Mouse (Mus musculus): ENCODE data around the gene Celf2.
A peak's percentile ranks its signal among the peaks of the same experiment; 100 is the strongest.

Celf2 gene

DNA sequence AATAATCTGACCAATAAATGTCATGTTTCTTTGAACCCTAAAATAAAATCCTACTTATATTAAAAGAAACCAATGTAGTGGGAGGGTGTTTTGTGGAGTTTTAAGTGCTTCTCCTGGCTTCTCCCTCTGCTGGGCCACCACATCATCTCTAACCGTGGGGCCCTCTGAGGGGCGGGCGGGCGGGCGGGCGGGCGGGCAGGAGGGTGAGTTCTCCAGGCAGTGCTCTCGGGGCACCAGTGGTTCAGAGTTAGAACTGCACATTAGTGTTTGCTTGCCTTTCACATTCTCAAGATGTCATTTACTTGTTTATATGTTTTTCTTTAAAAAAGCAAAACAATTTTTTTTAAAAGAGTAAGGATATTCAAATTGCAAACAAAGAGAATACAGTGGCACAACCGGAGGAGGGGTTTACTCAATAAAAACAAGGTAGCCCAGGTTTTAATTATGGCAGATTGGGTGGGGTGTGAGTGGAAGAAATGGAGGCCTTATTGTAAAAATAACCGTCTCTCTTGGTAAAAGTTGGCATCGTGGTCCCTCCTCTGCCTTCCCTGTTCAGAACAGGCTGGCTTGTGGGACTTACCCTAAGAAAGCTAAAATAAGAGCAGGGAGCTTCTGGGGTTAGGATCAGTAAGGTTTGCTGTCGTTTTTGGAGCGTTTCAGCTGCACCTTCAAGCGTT is 962.8 kb downstream of the Celf2 start:
- no peak for DNase-seq (ENCODE audit: low read depth)

DNA sequence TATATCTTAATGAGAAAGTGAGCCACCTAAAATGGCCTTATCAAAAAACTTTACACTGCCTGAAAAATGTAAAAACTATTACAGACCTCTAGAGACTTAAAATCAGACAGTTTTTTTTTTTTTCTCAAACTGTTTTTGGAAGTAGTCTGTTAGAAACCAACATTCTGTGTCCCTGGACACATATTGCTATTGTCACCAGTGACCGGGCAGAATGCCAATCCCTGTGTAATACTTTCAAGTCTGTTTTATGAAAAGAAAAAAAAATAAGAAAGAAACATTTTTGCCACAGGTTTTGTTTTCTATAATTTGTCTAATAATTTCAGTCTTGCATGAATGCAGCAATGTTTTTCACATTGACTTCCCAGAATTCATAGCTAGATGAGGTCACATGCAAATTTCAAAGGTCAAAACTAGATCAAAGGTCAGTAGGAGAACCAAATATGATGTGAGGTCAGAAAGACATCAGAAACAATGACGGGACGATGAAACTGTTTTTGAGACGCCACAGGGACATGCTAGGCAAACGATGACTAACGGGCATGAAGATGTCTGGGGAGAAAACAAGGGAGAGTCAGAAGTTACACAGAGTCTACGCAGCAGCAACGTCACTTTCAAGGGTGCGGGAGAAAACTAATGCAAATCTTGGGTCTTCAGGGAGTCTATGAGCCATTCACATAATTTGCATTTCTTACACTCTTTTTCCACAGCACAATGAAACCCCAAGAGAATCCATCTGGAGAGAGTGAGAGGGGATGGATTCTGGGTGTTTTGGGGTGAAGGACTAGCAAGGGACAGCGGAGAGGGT is 964.0 kb downstream of the Celf2 start:
- no peak for DNase-seq (ENCODE audit: low read depth)

DNA sequence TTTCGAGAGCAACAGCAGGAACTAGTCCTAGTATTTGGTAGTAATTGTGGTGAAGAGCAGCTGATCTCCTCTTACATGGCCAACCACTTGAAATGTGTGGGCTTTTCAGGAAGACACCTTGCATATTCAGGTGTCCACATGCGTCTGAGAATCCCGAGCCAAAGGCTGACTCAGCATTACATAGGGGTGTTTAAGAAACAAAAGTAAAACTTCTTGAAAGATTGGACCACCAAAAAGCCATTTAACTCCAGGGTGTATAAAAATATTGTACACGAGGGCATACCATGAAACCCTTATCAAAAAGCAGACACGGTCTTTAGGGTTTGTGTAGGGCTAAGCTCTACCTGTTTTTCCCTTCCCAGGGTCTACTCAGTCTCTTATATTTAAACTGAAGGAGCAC is 965.7 kb downstream of the Celf2 start:
- DNase-seq (ENCODE audit: low read depth): no peak

DNA sequence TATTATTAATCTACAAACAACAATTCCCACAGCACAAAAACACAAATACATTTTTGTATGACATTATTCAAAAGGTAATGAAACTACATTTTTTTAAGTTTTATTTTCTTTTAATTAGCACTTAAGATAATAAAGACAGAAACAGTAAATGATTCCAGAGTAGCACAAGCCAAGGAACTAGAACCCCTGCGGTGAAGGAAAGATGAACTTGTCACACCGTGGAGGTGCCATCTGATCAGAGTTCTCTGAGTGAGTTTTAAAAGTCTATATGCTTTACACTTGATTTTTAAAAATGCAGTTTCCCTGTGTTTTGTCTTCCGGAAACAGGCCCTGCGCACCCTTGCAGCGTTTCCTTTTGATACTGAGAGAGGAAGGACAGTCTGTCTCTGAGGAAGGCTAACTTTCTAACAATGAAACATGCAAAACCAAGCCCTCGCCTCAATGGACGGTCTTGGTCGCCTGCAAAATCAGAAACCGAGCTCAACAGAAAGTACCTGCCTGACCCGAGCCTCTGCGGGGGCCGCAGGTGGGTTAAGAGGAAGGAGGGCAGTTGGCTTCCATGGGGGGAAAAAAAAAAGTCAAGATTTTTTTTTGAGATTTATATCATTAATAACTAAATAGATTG is 966.7 kb downstream of the Celf2 start:
- no peak for DNase-seq (ENCODE audit: low read depth)

DNA sequence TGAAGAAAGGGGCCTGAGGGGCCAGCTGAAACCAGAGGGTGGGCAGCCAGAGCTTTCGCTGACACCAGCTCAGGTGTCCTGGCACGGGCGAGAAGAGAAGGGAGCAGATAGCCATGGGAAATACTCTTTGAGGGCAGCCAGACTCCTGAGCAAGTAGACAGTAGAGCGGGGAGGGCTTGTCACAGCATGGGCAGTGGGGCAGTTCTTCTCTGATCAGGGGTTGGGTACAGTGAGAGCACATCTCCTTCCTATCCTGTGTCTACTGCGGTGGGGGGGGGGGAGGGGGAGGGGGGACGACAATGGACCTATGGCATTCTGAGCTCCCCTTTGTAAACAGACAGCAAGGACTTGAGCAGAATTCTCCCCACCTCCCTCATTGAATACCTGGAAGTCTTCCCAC is 968.5 kb downstream of the Celf2 start:
- no peak for DNase-seq (ENCODE audit: low read depth)

DNA sequence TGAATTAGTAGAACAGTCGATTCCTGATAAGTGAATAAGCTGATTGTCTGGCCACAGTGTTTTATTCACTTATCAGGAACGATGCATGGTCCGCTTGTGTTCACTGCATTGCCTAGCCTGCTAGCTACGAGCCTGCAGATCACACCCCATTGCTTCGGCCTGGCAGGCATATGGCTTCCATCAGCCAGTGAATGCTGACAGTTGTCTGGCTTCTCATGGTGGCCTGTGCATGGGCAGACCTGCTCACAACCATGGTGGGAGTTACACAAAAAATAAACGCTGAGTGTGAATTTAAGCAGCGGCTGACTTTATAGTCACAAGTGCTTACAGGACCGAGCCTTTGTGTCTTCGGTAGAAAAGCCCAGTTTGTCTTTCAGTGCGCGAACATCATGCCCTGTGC is 969.3 kb downstream of the Celf2 start:
- no peak for DNase-seq (ENCODE audit: low read depth)

DNA sequence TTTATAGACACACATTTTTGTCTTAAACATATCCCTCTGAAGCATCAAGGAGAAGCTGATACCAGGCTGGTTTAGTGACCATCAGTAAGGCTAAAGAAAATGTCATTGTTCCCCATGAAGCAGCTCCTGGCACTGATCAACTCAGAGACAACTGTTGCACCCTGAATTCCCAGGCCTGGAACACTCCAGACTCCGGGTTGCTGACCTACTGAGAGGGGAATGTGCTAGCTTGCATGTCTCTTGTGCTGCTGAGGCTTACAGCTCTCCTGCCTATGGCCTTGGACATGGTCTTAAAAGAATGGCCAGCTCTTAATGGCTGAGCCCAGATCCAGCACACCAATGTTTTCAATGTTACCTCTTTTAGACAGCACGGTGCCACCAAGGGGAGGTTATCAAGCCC is 970.9 kb downstream of the Celf2 start:
- peak; percentile 2 for DNase-seq (ENCODE audit: low read depth)

DNA sequence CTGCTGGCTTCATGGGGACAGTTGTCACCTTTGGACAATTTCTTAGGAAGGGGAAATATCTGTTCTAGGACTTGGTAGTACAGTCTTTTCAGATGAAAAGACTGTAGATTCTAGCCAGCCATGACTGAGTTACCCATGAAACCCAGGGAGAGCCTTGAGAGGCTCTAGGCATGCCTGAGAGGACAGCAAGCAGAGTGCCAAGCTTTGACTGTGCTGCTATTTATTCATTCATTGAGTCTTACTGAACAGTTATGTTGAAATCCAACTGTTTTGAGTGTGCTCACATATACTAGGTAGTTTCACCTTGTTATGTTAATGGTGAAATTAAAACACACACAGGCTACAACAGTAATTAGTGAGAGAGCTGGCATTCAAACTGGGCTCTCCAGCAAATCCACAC is 971.3 kb downstream of the Celf2 start:
- DNase-seq (ENCODE audit: low read depth): peak; percentile 2

DNA sequence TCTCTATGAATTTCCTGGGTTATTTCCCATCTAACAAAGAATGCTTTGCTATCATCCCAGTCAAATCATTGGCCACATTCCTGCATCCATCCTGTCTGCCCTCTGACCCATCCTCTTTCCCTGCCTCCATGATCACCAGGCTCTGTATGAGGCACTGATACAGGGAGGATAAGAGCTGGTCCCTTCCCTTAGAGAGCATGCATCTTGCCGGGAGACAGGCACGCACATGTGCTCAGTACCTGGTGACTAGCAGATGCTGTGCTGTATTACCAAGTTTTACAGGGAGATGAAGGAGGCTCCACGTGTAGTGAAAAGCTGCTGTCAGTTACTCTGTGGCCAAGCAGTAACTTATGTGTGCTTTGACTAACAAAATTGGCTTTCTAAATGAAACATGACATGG is 972.0 kb downstream of the Celf2 start:
- no peak for DNase-seq (ENCODE audit: low read depth)

DNA sequence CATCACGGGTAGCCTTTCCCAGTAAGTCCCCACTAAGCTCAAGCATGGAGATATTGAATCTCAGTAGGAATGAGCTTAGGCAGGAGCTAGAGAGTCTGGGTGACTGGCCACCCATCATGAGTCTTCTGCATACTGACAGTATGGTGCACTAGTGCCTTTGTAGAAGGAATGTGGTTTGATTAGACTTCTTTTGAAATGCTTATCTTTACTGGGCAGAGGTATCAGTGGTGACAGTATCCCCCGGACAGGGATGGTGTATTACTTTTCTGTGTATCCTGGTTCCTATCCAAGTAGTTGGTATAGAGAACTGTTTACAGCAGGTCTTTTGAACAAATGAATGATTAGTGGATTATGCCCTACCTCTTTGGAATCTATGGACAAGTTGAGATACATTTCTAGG is 973.0 kb downstream of the Celf2 start:
- no peak for DNase-seq (ENCODE audit: low read depth)

DNA sequence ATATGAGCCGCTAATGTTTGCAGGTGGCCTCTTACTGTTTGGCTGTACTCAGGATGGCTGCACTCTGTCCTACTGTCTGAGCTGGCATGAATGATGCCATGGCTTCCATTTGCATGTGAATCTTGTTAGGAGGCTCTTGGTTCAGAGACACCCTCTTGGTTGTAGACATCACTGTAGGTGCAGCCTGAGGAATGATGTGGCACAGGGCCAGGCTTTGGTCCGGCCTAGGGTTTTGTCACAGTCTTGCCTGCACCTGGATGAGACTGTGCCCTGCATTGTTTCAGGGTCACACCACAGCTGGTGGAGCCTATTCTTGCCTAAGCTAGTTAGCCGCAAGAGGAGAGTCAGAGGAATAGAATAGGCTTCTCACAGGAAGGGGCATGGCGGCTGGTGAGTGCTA is 977.0 kb downstream of the Celf2 start:
- DNase-seq (ENCODE audit: low read depth): no peak

DNA sequence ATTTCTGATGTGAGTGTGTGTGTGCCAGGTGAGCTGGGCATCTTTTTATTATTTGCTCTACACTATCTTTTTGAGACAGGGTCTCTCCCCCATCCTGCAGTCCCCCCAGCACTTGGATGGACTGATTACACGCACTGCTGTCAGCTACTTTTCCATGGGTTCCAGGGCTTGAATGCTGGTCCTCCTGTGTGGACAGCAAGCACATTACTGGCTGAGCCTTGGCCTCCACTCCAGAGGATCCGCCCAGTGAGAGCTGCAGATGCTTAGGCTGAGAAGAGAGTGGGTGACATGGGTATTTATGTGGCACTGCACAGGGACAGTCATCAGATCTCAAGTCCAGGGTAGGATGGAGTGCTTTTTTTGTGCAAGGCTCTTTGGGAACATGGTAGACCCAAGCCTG is 981.3 kb downstream of the Celf2 start:
- no peak for DNase-seq (ENCODE audit: low read depth)

DNA sequence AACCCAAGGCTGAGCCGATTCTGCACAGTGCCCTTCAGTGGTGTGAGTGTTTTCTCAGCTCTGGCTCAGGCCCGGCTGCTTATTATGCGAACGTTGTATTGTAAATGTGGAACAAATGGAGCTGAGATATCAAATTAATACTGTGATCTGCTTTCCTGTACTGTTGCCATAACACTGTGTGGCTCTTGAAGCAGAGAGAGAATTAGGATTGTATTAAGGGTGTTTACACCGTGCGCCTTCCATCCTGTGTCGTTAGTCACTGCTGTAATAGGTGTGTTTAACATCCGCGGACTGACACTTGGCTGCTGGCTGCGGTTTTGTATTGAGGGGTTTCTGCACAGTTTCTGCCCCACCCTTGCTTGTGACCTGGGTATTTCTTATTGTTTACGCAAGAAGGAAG is 982.5 kb downstream of the Celf2 start:
- no peak for DNase-seq (ENCODE audit: low read depth)

DNA sequence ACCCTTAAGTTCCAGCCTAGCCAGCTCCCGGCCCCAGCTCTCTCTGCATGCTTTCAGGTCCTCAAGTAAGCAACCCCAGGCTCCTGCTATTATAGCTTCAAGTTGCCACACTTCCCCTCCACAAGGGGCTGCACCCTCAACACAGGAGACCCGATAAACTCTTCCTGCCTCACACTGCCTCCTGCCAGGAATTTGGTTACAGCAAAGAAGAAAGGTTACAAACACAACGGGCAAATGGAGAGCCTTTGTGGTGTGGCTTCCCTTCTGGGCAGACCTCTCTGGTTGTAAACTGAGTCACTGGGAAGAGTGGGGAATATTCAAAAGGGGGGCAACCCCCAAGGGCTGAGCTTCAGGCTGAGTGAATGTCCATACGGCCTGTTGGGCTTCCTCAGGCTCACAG is 983.1 kb downstream of the Celf2 start:
- DNase-seq (ENCODE audit: low read depth): no peak

DNA sequence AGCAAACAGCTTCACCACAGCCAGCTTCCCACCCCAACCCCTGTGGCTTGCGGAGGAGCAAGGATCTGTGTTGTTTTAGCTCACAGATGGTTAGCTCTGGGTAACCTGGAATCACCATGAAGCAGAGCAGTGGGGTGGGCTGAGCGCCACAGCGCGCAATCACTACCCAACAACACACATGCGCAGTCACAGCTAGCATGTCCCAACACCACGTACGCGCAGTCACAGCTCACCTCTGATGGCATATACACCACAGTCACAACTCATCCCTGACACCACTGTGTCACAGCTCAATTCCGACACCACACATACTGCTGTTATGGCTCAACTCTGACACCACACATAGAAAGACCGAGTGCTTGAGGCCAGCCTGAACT is 985.5 kb downstream of the Celf2 start:
- DNase-seq (ENCODE audit: low read depth): no peak

DNA sequence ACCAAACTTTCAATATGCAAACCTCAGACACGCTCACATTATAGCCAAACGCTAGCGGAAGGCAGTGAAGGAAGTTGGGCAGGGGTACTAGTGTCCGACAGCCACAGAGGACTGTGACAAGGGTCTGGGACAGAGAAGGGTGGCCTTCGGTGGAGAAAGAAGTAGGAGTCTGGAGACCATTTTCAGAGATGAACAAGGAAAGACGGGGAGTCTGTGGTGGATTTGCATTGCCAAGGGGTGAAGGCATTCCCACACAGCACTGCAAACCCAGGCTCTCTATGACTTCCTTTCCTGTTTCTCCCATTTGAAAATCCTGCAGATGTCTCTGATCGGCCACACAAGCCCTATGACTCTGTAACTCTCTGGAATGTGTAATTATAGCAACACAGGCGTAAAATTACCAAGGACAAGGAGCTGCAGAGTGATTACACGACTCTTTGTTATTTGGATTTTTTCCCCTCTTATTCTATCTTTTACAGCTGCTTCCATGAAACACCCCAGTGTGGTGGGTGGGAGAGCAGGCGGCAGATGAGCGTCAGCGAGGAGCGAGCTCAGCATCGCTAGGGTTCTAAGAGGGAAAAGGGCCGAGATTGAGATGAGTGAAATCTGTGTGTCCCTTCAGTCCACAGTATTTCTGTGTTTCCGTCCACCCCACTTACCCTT is 986.0 kb downstream of the Celf2 start:
- no peak for DNase-seq (ENCODE audit: low read depth)

DNA sequence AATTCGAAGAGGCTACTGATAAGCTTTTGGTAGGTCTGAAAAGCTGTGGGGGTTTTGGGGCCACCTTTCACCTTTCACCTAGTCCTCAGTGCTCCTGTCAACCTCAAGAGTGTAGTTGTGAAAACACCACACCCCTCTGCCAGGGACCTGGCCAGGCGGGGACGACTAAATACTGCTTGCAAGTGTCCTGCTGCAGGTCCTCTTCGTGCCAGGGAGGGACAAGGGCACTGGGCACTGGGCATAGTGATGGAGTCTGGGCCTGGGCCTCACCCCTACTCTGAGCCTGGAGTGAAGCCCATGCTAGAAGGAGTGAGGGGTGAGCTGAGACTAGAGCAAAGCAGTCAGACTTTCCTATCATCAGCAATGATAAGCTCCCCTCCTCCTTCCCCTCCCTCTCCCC is 987.0 kb downstream of the Celf2 start:
- no peak for DNase-seq (ENCODE audit: low read depth)

DNA sequence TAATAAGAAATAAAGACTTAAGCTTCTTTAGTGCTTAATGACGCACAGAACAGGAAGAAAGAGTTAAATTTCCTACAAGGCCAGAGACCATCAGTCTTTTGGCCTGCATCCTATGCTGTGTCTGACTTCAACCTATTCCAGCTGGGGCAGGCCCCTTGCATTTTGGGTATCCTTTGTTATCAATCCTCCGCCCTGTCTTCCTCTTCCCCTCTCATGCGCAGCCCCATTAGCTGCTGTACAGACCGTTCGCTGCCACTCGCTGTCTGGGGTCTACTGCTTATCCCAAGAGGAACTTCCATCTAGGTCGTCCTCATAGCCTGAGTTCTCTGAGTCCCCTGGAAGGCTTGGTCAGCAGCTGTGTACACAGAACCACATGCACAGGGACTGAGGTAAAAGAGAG is 996.2 kb downstream of the Celf2 start:
- no peak for DNase-seq (ENCODE audit: low read depth)

DNA sequence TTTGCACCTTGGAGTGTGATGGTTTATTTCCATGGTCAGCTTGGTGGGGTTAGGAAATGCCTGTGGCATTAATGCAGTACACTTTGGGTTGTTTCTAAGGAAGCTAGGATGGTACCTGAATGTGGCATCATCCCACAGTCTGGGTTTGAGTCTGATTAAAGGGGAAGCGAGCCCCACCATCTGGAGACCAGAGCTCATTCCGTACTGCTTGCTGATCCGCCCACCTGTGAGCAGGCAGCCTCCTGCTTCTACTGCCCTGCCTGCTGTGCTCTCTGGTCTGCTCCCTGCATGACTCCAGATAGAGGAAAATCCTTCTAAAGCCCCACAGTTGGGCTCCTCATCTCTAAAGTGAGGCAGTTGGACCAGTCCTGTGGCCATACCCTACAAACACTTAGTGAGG is 1002.3 kb downstream of the Celf2 start:
- no peak for DNase-seq (ENCODE audit: low read depth)

DNA sequence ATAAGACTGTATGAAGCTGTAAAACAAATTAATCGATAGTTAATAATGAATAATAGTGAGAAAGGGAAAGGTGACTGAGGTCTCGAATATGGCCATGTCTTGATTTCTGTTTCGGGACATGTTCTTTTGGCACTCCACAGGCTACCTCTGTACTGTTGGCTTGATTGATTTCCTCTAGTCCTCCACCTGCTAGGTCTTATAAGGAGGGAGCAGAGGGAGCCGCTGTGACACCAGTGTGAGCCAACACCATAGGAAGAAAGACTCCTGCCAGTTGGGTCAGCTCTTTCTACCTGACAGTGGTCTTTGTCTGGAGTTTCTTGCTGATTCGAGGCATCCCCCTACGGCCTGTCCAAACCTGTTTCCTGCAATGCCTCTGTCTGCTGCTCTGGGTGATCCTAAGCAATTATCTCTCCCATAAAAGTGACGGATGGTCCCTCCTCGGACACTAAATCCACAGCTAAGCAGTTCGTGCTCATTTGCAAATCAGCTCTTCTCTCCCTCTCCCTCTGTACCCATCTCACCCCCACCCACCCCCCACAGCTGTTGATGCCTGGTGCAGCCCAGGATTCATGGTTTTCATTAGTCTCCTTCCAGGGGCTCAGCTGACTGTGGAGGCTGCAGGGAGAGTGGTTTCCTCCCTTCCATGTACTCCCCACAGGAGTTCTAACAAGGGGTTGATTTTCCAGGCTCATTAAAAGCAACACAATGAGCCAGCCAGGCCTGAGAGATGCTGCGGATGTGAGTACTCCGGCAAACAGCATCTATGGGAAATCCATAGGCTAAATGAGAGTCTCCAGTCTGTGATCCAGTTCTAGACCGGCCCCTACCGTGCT is 1003.2 kb downstream of the Celf2 start:
- DNase-seq (ENCODE audit: low read depth): no peak

DNA sequence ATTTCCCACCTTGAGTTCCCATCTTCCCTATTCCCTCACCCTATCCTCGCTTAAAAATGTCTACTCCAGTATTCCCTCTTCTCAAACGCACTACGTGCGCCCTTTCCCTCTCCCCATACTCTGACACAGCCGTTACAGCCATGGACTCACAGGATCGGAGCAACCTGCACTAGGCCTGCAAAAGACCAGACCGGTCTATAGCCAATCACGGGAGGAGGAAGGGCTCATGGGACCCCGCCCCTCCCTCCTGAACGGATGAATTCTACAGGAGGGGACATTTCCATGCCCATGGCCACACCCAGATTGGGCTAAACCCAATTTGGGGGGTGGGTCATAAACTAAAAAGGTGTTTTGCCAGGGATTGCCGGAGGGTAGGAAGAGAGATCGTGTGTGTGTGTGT is 1003.8 kb downstream of the Celf2 start:
- DNase-seq (ENCODE audit: low read depth): no peak

DNA sequence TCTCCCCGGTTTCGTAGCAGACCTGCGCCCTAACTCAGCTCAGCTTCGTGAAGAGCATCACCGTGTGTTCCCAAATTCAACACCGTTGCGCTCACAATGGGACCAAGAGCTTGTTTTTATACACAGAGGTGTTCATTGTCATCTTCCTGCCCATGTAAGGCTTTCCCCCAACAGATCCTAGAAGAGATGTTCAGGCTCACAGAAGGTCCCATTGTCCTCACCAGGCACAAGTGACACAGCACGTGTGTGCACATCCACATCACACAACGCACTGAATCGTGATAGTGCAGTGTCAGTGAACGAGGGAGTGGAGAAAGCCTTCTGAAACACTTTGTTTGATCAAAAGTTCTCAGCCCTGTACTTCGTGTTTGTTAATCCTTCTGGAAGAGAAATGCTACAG is 1011.3 kb downstream of the Celf2 start:
- no peak for DNase-seq (ENCODE audit: low read depth)

Data from fibroblast of lung, adult 2 months (primary cell).